Mouse (Mus musculus) lung, adult 2 months (tissue): ENCODE data around the gene Arhgap35.

ENCODE experiments used
- CTCF ChIP-seq: fragments of 200-500 bp; IDR thresholded peaks from 2 replicates; pipeline ENCODE4 v1.5.1; 2011; ENCODE audit warnings: mild to moderate bottlenecking, low read length, control low read depth; ENCODE audit not compliant: insufficient read depth
- POLR2A ChIP-seq: fragments of 200-500 bp; IDR thresholded peaks from 2 replicates; pipeline ENCODE4 v1.6.1; 2011; ENCODE audit warnings: low read depth, mild to moderate bottlenecking, control low read depth, low read length, borderline replicate concordance; ENCODE audit errors: extremely low read depth

DNA sequence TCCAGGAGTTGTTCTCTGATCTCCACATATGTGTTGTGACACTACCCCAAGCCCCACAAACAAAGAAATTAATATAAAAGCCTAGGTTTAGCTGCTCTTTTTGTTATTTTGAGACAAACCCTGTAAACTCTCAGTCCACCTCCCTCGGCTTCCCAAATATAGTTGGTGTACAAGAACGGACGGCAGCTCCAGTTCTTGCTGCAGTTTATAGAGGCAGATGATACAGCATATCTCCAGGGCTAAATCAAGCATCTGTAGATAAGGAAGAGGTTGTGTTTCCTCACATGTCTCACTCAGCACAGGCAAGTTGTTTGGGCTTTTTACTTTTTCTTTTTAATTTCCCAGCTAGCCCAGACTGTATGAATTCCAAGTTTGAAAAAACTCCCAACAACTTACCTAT is 27.1 kb downstream of the Arhgap35 start:
- TF ChIP-seq POLR2A (no peak), CTCF (no peak)
